Mouse (Mus musculus) hindbrain, postnatal 0 days (tissue): Measurements from ENCODE around the gene Gm10490. TPM values are rescaled to one million over a fixed set of nuclear protein-coding genes. Genes with fewer than 3 reads are reported as not detected.

Experiments
- ATAC-seq: fragments of 200-750 bp; cut with Nextera tagmentation; 2 replicates; pipeline ENCODE4 v1.8.0; 2017; ENCODE audit warnings: mild to moderate bottlenecking, moderate TSS enrichment, moderate library complexity
- DNase-seq: peaks from one replicate; pipeline ENCODE4 v3.0.0-alpha.2; 2015; ENCODE audit warnings: low spot score
- H3K27ac ChIP-seq: fragments of 300-500 bp; sonication (generic); 2 replicates; pipeline ENCODE4 v1.5.1; 2014; ENCODE audit warnings: mild to moderate bottlenecking
- H3K27me3 ChIP-seq: fragments of 300-500 bp; sonication (generic); 2 replicates; pipeline ENCODE4 v1.6.1; 2014; ENCODE audit warnings: low read length, mixed read lengths; ENCODE audit not compliant: insufficient read depth
- H3K36me3 ChIP-seq: fragments of 300-500 bp; sonication (generic); 2 replicates; pipeline ENCODE4 v1.6.1; 2014; ENCODE audit warnings: low read length, mixed read lengths; ENCODE audit not compliant: insufficient read depth
- H3K4me1 ChIP-seq: fragments of 300-500 bp; sonication (generic); 2 replicates; pipeline ENCODE4 v1.6.1; 2014; ENCODE audit warnings: antibody characterized with exemption, low read length, mixed read lengths; ENCODE audit not compliant: insufficient read depth
- H3K4me2 ChIP-seq: fragments of 300-500 bp; sonication (generic); 2 replicates; pipeline ENCODE4 v1.6.1; 2014; ENCODE audit warnings: low read depth, mild to moderate bottlenecking, low read length, moderate library complexity, mixed read lengths
- H3K4me3 ChIP-seq: fragments of 300-500 bp; sonication (generic); 2 replicates; pipeline ENCODE4 v1.5.1; 2014; ENCODE audit warnings: low read length
- H3K9ac ChIP-seq: fragments of 300-500 bp; sonication (generic); replicated peaks from 2 replicates; pipeline ENCODE4 v1.6.1; 2014; ENCODE audit warnings: mild to moderate bottlenecking, low read length, moderate library complexity, mixed read lengths
- H3K9me3 ChIP-seq: fragments of 300-500 bp; sonication (generic); 2 replicates; pipeline ENCODE4 v1.6.1; 2016; ENCODE audit warnings: low read length, mixed read lengths
- CTCF ChIP-seq: IDR thresholded peaks from 2 replicates; pipeline ENCODE4 v1.5.1; 2016; ENCODE audit warnings: antibody characterized with exemption, control low read depth, low read depth
- WGBS: fragments of 180-500 bp; shearing (Covaris S2); extraction: QIAGEN DNeasy Blood & Tissue Kit; methylation state at CpG from one replicate; pipeline ENCODE4 v1.1.7; 2014; 5-methylcytosine and 5-hydroxymethylcytosine counted together
- polyA plus RNA-seq: library from polyadenylated mRNA; unstranded; fragments of >200 nt; fragmentation: Nextera tagmentation; extraction: Ambion mirVana; gene quantifications from 2 replicates; pipeline ENCODE4 v1.2.1, GENCODE M21; 2015
- total RNA-seq: library from RNA; depleted of rRNA; stranded (reverse); fragments of >200 nt; gene quantifications from 2 replicates; pipeline ENCODE4 v1.2.3, GENCODE M21; 2014

Gene Gm10490
- total and polyA plus RNA-seq, 2 experiments from 2014 or later, result not detected

DNA sequence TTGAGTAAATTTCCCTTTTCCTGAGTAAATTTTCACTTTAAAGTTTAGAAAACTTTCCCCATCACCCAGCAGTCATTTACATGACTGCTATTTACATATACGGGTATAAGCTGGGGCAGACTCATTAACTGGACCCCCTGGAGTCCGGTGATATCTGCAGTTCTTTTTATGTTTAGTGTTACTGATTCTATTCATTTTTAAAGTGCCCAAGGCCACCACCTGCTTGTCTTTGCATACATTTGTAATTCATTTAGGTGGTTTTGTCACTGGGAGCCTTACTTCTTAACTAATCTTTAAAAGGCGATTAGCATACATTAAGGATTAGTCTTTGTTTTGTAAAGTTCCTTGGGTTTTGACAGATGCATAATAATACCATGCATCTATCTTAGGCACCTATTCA is 39.5 kb upstream of the Gm10490 start:
- no peaks in the 10 kb centered on the region; the same call in 1 of the 2 replicates for H3K36me3 ChIP-seq
- H3K4me1 ChIP-seq, result no peaks in the 10 kb centered on the region
- H3K27ac ChIP-seq, result no peak overlapping the region
- WGBS, result 43% methylated on average over 3 of the region's 3 CpGs
- H3K27me3 ChIP-seq, result no peaks in the 10 kb centered on the region
- ATAC-seq (no peak), DNase-seq (no peak)
- no peak overlapping the region for H3K9ac ChIP-seq
- H3K4me3 ChIP-seq, result no peak overlapping the region
- TF ChIP-seq CTCF, result no peak
- no peaks in the 10 kb centered on the region for H3K9me3 ChIP-seq
- H3K4me2 ChIP-seq, result no peak overlapping the region

DNA sequence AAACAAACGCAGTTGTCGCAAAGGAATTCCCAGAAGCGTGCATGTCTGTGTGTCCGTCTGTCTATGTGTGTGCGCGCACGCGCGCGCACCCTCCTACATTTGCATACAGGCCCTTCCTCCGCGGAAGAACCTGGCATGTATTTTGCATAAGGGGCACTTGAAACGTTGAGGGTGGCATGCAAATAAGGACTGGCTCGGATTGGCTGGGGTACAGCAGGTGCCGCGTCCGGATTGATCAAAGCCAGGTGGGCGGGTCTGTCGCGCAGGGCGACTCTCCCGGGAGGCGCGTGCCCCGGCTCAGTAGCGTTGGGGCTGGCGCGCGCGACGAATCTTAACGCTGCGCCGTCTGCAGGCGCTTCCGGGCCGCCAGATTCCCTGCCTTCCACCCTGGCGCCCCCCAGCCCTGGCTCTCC is 31.3 kb upstream of the Gm10490 start, which contains the start of gene Pim2:
Gene Pim2 (plus strand): TSS at position 256 of the 413 bp plus-strand sequence.
- ATAC-seq (peak; percentile 93), DNase-seq (peak; percentile 89)
- Histone ChIP-seq H3K4me3 (peak within 1 kb of the TSS; percentile 53), H3K27ac (peak within 1 kb of the TSS; percentile 60), H3K36me3 (no peaks in the 10 kb centered on the region; the same call in 1 of the 2 replicates), H3K4me2 (peak within 1 kb of the TSS; percentile 66), H3K9ac (peak within 1 kb of the TSS; percentile 54), H3K9me3 (no peaks in the 10 kb centered on the region), H3K4me1 (no peaks in the 10 kb centered on the region), H3K27me3 (no peaks in the 10 kb centered on the region)
- WGBS, result 22% methylated on average over 38 of the region's 38 CpGs
- no peak for TF ChIP-seq CTCF

GRCm38 (mm10) chrX:7878495-7878894 is 30.8 kb upstream of the Gm10490 start:
- TF ChIP-seq CTCF, result no peak
- peak overlapping the region; percentile 54 for H3K9ac ChIP-seq
- H3K27ac ChIP-seq, result peak overlapping the region; percentile 60
- no peaks in the 10 kb centered on the region for H3K9me3 ChIP-seq
- 28% methylated on average over 21 of the region's 21 CpGs for WGBS
- no peaks in the 10 kb centered on the region for H3K4me1 ChIP-seq
- peak overlapping the region; percentile 66 for H3K4me2 ChIP-seq
- no peaks in the 10 kb centered on the region; the same call in 1 of the 2 replicates for H3K36me3 ChIP-seq
- DNase-seq (no peak), ATAC-seq (peak; percentile 47)
- H3K4me3 ChIP-seq, result peak overlapping the region; percentile 53
- H3K27me3 ChIP-seq, result no peaks in the 10 kb centered on the region

- peak; percentile 62 for TF ChIP-seq CTCF
- ATAC-seq, result peak; percentile 62
Observed at GRCm38 (mm10) chrX:7879819-7880218, 29.5 kb upstream of the Gm10490 start.

DNA sequence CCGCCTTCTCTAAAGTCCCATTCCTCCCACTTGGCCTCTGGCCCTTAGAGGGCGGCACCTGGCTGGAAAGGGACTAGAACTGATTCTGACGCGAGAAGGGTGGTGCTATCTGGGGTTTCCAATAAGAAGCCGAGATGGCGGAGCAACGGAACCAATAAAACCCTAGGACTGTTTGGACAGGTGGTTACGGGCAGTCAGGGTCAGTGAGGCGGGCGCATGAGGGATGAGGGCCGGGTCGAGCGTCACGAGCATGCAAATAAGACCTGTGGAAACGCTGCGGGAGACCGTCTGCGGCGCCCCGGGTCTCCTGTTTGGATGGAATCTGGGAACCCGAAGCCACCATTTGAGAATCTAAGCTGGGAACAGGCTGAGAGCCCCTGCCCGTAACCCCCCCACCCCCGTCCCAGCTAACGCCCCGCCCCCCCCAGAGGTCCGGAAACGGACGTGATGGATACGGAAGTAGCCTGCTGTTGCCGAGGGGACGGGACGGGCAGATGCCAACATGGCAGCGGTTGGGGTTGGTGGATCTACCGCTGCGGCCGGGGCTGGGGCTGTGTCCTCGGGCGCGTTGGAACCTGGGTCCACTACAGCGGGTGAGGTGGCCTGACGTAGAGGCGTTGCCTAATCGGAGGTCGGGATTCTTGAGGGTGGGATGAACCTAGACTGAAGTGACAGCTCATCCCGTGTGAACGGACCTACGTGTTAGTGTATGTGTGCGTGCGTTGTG is 25.3 kb upstream of the Gm10490 start, which contains the start of gene Slc35a2:
Gene Slc35a2 (plus strand): TSS at position 188 of the 727 bp plus-strand sequence.
- Histone ChIP-seq H3K36me3 (0 out of 2 replicates have a peak, but pooled peaks cover 3% of the 10 kb centered on the region), H3K4me1 (no peaks in the 10 kb centered on the region), H3K4me3 (peak within 1 kb of the TSS; percentile 52), H3K27me3 (no peaks in the 10 kb centered on the region), H3K9me3 (no peaks in the 10 kb centered on the region), H3K9ac (peak within 1 kb of the TSS; percentile 44), H3K4me2 (peak within 1 kb of the TSS; percentile 54), H3K27ac (peak within 1 kb of the TSS; percentile 86)
- 22% methylated on average over 49 of the region's 49 CpGs for WGBS
- DNase-seq, result peak; percentile 90
- TF ChIP-seq CTCF, result peak; percentile 21
- ATAC-seq, result peak; percentile 95

More at GRCm38 (mm10) chrX:7879819-7880218, 29.5 kb upstream of the Gm10490 start:
- peak overlapping the region; percentile 66 for H3K4me2 ChIP-seq
- no peaks in the 10 kb centered on the region for H3K36me3 ChIP-seq
- WGBS, result 20% methylated on average over 11 of the region's 11 CpGs
- H3K27ac ChIP-seq, result no peak overlapping the region; the same call in 1 of the 2 replicates
- peak; percentile 84 for DNase-seq
- H3K9me3 ChIP-seq, result no peaks in the 10 kb centered on the region
- H3K4me1 ChIP-seq, result no peaks in the 10 kb centered on the region
- H3K9ac ChIP-seq, result peak overlapping the region; percentile 37; the same call in 1 of the 2 replicates
- H3K27me3 ChIP-seq, result no peaks in the 10 kb centered on the region
- H3K4me3 ChIP-seq, result peak overlapping the region; percentile 53

DNA sequence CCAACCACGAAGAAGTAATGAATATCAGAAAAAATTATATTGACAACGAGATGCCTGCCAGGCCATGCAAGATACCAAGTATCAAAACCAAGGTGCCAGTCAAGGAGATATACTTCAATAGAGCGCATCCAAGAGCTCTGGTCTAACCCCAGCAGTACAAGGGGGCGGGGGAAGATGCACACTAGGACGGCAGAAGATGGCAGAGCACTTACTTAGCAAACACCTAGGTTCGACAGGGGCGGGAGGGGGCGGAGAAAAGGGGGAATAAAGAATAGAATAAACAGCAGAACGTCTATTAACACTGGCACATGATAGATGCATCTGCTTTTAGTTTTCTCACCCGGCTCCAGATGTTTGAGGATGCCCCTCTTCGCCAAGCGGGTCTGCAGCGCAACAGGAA is 11.1 kb upstream of the Gm10490 start:
- TF ChIP-seq CTCF, result no peak
- Histone ChIP-seq H3K9ac (peak overlapping the region; percentile 45), H3K27ac (peak overlapping the region; percentile 90), H3K36me3 (peaks cover 5% of the 10 kb centered on the region; the same call in 1 of the 2 replicates), H3K9me3 (no peaks in the 10 kb centered on the region), H3K4me2 (peak overlapping the region; percentile 61), H3K4me3 (peak overlapping the region; percentile 54), H3K4me1 (no peaks in the 10 kb centered on the region), H3K27me3 (no peaks in the 10 kb centered on the region)
- DNase-seq, result no peak
- no peak for ATAC-seq
- 37% methylated on average over 13 of the region's 13 CpGs for WGBS
